Mouse (Mus musculus) heart, postnatal 0 days (tissue): Measurements from ENCODE around the gene Edar. TPM values are rescaled to one million over a fixed set of nuclear protein-coding genes. Genes with fewer than 3 reads are reported as not detected.

Experiments
- ATAC-seq: fragments of 200-750 bp; cut with Nextera tagmentation; 2 replicates; pipeline ENCODE4 v1.8.0; 2017; ENCODE audit warnings: low read depth, moderate number of reproducible peaks, moderate library complexity; ENCODE audit not compliant: insufficient read depth
- DNase-seq: peaks from one replicate; pipeline ENCODE4 v3.0.0-alpha.2; 2016; ENCODE audit warnings: low spot score
- H3K27ac ChIP-seq: fragments of 300-500 bp; sonication (generic); 2 replicates; pipeline ENCODE4 v1.5.1; 2014; ENCODE audit warnings: low read depth, mild to moderate bottlenecking
- H3K27me3 ChIP-seq: fragments of 300-500 bp; sonication (generic); 2 replicates; pipeline ENCODE4 v1.6.1; 2014; ENCODE audit warnings: low read length, mixed read lengths; ENCODE audit not compliant: control insufficient read depth, insufficient read depth
- H3K36me3 ChIP-seq: fragments of 300-500 bp; sonication (generic); replicated peaks from 2 replicates; pipeline ENCODE4 v1.6.1; 2014; ENCODE audit warnings: low read length, mixed read lengths; ENCODE audit not compliant: control insufficient read depth, insufficient read depth
- H3K4me1 ChIP-seq: fragments of 300-500 bp; sonication (generic); 2 replicates; pipeline ENCODE4 v1.6.1; 2014; ENCODE audit warnings: antibody characterized with exemption; ENCODE audit not compliant: control insufficient read depth, insufficient read depth
- H3K4me2 ChIP-seq: fragments of 300-500 bp; sonication (generic); 2 replicates; pipeline ENCODE4 v1.6.1; 2014; ENCODE audit warnings: low read depth, mild to moderate bottlenecking, low read length, moderate library complexity
- H3K4me3 ChIP-seq: fragments of 300-500 bp; sonication (generic); 2 replicates; pipeline ENCODE4 v1.5.1; 2014; ENCODE audit warnings: low read depth, low read length
- H3K9ac ChIP-seq: fragments of 300-500 bp; sonication (generic); replicated peaks from 2 replicates; pipeline ENCODE4 v1.6.1; 2014; ENCODE audit warnings: low read depth, low read length, mixed read lengths
- H3K9me3 ChIP-seq: fragments of 300-500 bp; sonication (generic); replicated peaks from 2 replicates; pipeline ENCODE4 v1.6.1; 2016; ENCODE audit warnings: low read length; ENCODE audit not compliant: control insufficient read depth
- CTCF ChIP-seq: IDR thresholded peaks from 2 replicates; pipeline ENCODE4 v1.5.1; 2016; ENCODE audit warnings: antibody characterized with exemption, control low read depth, low read depth
- EP300 ChIP-seq: IDR thresholded peaks from 2 replicates; pipeline ENCODE4 v1.6.1; 2016; ENCODE audit warnings: antibody characterized with exemption, low read depth
- WGBS: fragments of 180-500 bp; shearing (Covaris S2); extraction: QIAGEN DNeasy Blood & Tissue Kit; methylation state at CpG from one replicate; pipeline ENCODE4 v1.1.7; 2014; 5-methylcytosine and 5-hydroxymethylcytosine counted together
- polyA plus RNA-seq: library from polyadenylated mRNA; unstranded; fragments of >200 nt; fragmentation: Nextera tagmentation; extraction: Ambion mirVana; gene quantifications from 2 replicates; pipeline ENCODE4 v1.2.1, GENCODE M21; 2015
- total RNA-seq: library from RNA; depleted of rRNA; stranded (reverse); fragments of >200 nt; gene quantifications from 2 replicates; pipeline ENCODE4 v1.2.3, GENCODE M21; 2014; ENCODE audit warnings: low replicate concordance

Gene Edar
- total and polyA plus RNA-seq, 2 experiments from 2014 or later, result not detected

DNA sequence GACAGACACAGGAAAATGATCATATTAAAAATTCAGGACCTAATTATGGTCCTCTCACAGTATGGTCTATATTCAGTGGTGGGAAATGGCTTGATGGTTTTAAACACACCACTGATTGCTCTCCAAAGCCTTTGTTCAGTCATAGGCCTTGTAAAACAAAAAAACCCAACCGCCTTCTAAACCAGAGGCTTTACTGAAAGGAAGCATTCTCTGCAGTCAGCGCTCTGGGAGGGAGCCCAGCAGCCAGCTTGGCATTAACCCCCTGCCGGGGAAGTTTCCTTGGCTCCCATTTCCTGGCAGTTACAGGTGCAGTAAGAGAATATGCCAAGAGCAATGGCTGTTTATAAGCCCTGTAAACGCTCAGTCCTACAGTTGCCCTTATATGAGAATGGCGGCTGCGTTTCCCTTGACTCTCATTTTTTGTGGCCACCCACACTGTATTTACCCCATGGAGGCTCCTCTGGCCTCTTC lies 74.0 kb downstream of the Edar start:
- DNase-seq, result no peak

DNA sequence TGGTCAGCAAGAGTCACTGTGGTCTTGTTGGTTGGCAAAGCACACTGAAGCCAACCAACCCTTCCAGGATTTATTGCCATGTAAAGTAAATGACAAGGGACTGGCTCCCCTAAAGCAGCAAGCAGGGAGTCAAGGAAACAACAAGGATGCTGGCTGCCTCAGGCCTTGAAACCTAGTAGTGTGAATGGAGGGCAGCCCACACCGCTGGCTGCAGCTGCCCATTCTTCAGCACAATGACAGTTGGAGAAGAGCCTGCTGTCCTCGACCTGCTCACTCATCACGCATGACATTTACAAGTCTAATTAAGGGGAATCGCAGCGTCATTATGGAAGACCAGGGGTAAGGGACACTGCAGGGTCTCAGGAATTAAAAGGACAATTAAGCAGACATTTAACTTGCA lies 74.5 kb downstream of the Edar start:
- Histone ChIP-seq H3K27ac (no peak overlapping the region), H3K36me3 (no peaks in the 10 kb centered on the region), H3K4me2 (no peak overlapping the region), H3K4me3 (no peak overlapping the region), H3K9ac (no peak overlapping the region), H3K27me3 (no peaks in the 10 kb centered on the region), H3K9me3 (no peaks in the 10 kb centered on the region), H3K4me1 (peaks cover 15% of the 10 kb centered on the region)
- TF ChIP-seq EP300, result no peak
- TF ChIP-seq CTCF, result no peak
- WGBS, result 51% methylated on average over 5 of the region's 5 CpGs
- DNase-seq (no peak), ATAC-seq (no peak)

More for the DNA sequence above, 74.0 kb downstream of the Edar start:
- no peak overlapping the region for H3K27ac ChIP-seq
- no peak for ATAC-seq
- 62% methylated on average over 6 of the region's 6 CpGs for WGBS
- no peak overlapping the region for H3K9ac ChIP-seq
- no peaks in the 10 kb centered on the region for H3K36me3 ChIP-seq
- no peaks in the 10 kb centered on the region for H3K9me3 ChIP-seq
- H3K4me1 ChIP-seq, result peaks cover 11% of the 10 kb centered on the region
- H3K4me2 ChIP-seq, result no peak overlapping the region
- no peak overlapping the region for H3K4me3 ChIP-seq
- H3K27me3 ChIP-seq, result no peaks in the 10 kb centered on the region
- TF ChIP-seq CTCF (no peak), EP300 (no peak)

DNA sequence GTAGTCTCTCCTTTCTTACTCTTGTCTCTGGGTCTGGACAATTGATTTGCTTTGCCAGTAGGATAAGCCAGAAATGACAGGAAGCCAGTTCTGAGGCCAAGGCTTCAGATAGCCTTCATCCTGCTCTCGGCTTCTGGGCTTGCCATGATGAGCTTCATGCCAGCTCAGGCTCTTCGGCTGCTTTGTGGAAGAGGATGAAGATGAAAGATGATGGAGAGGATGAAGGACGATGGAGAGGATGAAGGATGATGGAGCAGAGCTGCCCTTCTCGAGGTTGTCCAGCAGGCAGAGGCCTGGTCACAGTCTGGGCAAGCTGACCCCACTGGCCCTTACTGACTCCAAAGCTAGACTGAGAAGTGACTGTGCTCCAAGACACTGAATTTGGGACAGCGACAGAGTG lies 75.3 kb downstream of the Edar start:
- no peak overlapping the region for H3K27ac ChIP-seq
- H3K9me3 ChIP-seq, result no peaks in the 10 kb centered on the region
- ATAC-seq, result no peak
- H3K36me3 ChIP-seq, result no peaks in the 10 kb centered on the region
- no peak for TF ChIP-seq CTCF
- TF ChIP-seq EP300, result no peak
- no peak for DNase-seq
- H3K9ac ChIP-seq, result no peak overlapping the region
- no peaks in the 10 kb centered on the region for H3K27me3 ChIP-seq
- peaks cover 19% of the 10 kb centered on the region for H3K4me1 ChIP-seq
- no peak overlapping the region for H3K4me3 ChIP-seq
- WGBS, result 78% methylated on average over 5 of the region's 5 CpGs
- no peak overlapping the region for H3K4me2 ChIP-seq

DNA sequence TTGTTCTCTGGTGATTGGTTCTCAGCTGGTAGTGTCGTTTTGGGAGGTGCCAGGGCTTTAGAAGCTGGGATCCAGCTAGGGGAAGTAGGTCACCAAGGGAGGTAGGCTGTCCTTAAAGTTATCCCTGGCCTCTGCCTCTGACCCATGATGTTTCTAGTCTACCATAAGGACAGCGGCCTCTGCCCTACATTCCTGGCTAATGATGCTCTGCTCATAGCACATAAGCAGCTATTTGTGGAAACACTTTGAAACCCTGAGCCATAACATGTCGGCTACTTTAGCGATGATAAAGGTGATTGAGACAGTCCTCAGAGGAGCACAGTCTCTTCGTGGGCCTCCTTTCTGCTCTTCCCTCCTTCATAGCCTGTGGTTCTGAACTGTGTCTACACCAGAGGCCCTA lies 79.6 kb downstream of the Edar start:
- Histone ChIP-seq H3K9me3 (no peaks in the 10 kb centered on the region), H3K4me1 (peaks cover 11% of the 10 kb centered on the region), H3K36me3 (no peaks in the 10 kb centered on the region), H3K27ac (peak overlapping the region; percentile 28; the same call in 1 of the 2 replicates), H3K9ac (no peak overlapping the region), H3K27me3 (no peaks in the 10 kb centered on the region), H3K4me2 (no peak overlapping the region), H3K4me3 (no peak overlapping the region)
- DNase-seq (peak; percentile 67), ATAC-seq (peak; percentile 88)
- TF ChIP-seq CTCF (no peak), EP300 (no peak)
- WGBS, result 33% methylated on average over 5 of the region's 5 CpGs

DNA sequence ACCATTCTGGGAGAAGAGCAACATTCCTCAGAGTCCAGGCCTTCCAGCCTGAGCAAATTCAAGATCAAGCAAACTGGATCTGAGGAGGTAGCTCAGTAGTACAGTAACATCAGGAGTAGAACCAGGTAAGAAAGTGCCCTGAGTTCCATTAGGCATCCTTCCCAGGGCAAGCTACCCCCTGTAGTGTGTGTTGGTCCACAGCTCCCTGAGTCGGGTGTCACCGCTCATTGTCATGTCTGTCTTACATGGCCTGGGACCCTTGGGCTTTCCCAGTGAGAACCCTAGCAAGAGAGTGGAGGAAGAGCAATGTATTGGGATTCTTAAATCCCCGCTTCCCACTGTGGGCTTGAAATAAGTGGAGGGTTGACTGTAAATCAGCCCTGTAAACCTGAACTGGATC lies 80.3 kb downstream of the Edar start:
- WGBS, result 90% methylated on average over 3 of the region's 3 CpGs
- Histone ChIP-seq H3K4me1 (peaks cover 11% of the 10 kb centered on the region), H3K9ac (no peak overlapping the region), H3K27me3 (no peaks in the 10 kb centered on the region), H3K4me3 (no peak overlapping the region), H3K9me3 (no peaks in the 10 kb centered on the region), H3K27ac (no peak overlapping the region), H3K4me2 (no peak overlapping the region), H3K36me3 (no peaks in the 10 kb centered on the region)
- DNase-seq, result no peak
- TF ChIP-seq CTCF (no peak), EP300 (no peak)
- no peak for ATAC-seq

DNA sequence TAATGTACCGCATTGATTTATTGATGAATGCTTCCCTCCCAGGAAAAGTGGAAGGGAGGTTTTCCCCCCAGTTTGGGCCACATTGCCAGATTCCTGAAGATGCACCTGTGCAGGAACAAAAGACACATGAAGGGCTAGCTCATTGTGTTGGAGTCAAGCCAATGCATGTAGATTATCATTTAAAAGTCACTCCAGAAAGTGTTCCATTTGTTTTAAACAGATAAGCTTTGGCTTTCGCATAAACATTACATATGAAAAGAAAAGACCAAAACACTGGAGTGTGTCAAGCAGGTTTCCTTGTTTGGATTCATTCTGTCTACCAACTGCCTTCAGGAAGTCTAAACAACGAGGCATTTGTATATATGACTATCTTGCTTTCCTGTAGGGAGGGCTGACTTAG lies 81.0 kb downstream of the Edar start:
- no peak overlapping the region for H3K4me3 ChIP-seq
- WGBS, result 71% methylated on average over 3 of the region's 3 CpGs
- H3K9ac ChIP-seq, result no peak overlapping the region
- TF ChIP-seq CTCF (no peak), EP300 (no peak)
- ATAC-seq, result no peak
- peaks cover 11% of the 10 kb centered on the region for H3K4me1 ChIP-seq
- no peaks in the 10 kb centered on the region for H3K9me3 ChIP-seq
- no peak for DNase-seq
- no peaks in the 10 kb centered on the region for H3K27me3 ChIP-seq
- no peaks in the 10 kb centered on the region for H3K36me3 ChIP-seq
- no peak overlapping the region for H3K4me2 ChIP-seq
- H3K27ac ChIP-seq, result no peak overlapping the region
